Mouse (Mus musculus) ovary, adult 18-20 months (tissue): ENCODE results near the gene Slc16a1.
"Not testable (repeated sequence)": the region's sequence is repeated elsewhere in the genome, so short reads cannot be mapped to it uniquely, and the experiment has no call there.

Experiments
- DNase-seq: peaks from one replicate; pipeline ENCODE4 v3.0.0; 2022; ENCODE audit warnings: low spot score, mixed read lengths

Gene Slc16a1

DNA sequence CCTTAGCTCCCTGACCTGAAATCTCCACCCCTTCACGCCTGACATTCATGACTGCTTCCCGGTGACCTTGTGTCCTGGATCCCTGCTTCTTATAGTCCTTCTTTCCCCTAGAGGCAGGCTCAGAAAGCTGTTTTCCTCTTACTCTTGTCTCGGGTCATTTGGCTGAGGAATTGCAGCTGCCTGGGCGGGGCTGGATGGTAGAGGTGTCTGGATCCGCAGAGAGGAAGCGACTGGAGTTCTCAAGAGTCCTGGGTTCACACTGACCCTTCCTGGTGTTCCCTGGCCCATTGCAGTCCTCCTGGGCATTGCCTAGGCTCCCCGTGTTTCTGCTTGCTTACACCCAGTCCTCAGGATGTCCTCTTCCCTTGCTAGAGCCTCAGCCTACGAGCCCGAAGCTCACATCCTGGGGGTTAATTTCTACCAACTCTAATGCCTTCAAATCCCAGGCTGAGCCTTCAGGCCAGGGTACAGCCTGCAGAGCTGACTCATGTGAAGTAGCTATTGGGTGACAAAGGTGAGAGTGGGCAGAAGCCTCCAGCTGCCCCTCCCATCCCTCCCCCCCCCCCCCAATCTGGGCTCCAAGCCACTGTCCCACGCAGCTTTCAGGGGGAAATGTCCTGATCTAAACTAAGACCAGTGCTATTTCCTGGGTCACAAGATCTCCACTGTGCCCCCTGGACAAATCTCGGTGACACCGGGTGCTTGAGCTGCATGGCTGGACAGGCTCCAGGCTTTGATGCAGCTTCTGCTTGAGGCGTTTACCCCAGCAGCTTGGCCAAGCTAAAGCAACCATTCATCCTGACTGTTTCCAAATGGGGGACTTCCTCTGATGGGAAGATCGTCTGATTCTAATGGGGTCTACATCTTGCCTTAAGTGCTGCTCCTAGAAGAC, 36.1 kb downstream of the Slc16a1 start:
- DNase-seq = no peak

DNA sequence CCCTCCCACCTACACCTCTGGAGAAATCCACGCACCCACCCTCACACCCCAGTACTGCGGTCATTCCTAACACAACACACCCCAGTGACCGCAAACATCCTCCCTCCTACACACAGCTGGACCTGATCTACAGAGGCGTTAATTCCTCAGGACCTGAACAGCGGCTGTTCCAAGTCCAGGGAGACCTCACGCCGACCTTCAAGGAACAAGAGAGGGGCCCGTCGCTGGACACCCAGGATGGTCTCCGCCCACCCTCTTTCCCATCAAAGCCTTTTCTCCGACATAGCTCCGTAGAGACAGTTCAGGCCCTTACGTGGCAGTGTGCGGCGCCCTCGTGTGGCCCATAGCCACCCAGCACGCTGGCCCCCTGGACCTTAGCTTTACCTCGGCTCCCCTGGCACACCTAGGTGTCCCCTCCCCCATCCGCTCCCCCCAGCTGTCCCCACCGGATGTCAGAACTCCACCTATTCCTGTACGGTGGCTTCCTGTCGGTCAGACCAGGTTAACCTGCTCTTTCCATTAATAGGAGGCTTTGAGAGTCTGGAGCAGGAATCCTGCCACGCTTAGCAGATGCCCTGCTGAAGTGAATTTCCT, 36.9 kb downstream of the Slc16a1 start:
- DNase-seq = peak; percentile 29

DNA sequence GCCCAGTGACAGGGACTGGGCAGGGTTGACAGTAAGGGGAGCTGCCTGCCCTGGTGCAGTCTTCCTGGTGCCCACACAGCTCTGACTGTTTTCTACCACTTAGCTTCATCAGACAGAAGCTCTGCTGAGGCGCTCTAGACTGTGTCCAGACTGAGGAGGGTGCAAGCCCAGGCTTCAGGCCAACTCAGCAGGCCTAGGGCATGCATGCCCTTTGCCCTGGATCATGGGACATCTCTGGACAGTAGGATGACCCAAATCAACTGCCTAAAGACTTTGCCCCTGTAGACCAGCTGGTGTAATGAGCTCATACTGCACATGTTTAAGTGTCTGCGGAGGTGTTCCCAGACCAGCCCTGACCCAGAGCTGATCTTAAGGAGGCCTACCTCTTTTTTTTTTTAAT, 39.3 kb downstream of the Slc16a1 start:
- DNase-seq = no peak

DNA sequence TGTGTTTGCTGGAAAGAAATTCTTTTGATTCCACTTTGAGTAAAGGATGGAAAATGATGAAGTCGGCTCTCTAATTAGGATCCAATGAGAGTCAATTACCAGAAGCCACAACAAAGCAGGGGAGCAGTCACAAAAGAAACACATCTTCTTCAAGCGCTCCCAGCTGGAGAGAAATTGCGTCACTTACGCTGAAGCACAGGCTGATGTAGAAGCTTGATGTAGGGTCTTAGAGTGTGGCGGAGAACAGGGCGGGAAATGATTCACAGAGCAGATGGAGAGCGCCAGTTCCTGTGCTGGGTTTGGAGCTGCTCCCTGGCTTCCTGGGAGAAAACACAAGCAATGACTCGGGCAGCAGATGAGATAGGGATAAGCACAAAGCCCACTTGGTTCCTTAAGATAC, 40.4 kb downstream of the Slc16a1 start:
- DNase-seq = no peak

DNA sequence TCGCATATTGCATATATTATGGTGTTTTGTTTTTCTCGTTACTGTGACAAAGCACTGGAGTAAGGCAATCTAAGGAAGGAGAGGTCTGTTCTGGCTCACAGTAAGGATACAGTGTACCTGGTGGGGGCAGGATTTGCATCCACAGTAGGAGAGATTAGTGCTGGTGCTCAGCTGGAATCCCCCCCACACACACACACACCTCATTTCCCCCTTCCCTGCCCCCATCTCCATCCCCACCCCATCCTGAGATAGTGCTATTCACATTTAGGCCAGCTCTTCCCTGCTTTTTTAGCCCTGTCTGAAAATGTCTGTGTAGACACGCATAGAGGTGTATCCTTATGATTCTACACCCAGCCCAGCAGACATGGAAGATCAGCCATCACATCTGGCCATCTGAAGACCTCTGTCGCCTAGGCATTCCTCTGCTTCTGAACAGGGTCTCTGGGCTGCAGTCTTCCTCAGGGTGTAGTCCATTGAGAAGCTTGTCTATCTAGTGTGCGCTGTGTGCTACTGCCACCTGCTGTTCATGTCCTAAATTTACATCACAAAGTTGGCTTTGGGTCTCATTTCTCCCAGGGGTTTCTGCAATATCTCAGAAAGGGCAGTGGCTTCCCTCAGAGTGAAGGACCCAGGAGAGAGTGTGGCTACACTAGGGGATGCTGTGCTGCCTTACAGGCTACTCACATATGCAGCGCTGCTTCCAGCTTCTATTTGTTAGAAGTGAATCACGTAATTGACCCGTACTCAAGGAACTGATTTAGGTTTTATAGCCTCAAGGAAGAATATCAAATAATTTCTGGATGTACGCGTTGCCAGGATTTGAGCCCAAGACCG, 44.4 kb downstream of the Slc16a1 start:
- DNase-seq = peak; percentile 20

DNA sequence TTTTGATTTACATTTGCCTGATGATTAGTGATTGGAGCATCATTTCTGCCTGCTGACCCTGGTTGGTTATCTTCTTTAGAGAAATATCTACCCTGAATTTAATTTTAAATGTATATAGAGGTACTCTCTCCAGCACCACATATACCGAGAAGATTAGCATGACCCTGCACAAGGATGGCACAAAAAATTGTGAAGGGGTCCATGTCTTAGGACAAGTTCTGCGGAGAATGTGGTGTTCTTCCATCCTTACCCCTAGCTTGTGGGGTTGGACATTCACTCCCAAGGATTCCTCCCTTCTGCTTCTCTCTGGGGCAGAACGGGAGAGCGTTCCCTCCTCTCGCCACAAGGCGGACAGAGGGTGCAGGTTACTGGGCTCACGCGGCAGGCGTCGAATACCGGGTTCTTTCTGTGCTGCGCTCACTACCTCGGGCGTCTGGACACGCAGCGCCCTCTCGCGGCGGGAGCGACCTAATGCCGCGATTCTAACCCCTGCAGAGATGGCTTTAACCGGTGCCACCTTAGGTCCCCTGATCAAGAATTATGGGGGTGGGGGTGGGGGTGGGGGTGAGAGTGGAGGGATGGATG, 62.4 kb downstream of the Slc16a1 start:
- DNase-seq = peak; percentile 61

DNA sequence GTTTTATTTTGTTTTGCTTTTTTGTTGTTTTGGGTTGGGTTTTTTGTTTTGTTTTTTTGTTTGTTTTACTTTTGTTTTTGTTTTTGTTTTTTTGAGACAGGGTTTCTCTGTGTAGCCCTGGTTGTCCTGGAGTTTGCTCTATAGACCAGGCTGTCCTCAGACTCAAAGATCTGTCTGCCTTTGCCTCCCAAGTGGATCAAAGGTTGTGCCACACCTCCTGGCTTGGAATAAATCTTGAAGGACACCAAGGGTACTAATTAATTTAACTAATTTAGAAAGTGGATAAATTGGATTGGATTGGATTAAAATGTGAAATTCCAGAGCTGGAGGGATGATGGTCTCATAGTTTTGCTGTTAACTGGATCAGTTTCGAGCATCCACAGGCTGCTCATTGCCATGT, 63.3 kb downstream of the Slc16a1 start:
- DNase-seq = no peak

DNA sequence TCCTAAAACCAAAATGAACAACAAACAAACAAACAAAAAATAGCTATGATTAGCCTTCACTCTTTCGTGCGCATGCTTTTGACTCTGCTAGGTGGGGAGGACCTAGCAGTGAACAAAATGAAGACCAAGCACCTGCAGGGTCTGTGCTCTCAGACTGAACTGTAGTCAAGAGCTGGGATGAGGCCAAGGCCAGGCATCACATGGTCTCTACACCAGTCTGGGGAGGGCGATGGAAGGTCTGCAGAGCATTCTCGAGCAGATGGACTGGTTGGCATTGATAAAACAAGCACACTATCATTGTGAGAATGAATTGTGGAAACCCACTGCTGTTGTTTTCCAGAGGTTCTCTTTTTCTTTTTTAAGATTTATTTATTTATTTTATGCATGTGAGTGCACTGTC, 65.5 kb downstream of the Slc16a1 start:
- no peak for DNase-seq

DNA sequence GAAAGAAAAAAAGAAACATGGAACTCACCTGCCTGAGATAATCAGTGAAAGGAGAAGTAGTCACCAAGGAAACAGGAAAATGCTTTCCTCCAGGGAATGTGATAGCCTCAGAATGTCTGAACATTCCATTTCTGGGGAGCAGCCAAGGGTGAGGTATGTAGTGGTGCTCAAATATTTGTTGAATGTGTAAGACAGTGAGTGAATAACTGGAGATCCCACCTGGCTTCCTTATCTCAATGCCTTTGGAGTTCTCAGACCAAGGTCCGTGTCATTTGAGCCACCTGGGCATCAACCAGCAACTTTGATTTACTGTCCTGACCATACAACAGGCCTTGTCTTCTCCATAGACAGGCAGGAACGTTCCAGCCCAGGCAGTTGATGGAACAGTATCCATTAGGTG, 68.0 kb downstream of the Slc16a1 start:
- no peak for DNase-seq

DNA sequence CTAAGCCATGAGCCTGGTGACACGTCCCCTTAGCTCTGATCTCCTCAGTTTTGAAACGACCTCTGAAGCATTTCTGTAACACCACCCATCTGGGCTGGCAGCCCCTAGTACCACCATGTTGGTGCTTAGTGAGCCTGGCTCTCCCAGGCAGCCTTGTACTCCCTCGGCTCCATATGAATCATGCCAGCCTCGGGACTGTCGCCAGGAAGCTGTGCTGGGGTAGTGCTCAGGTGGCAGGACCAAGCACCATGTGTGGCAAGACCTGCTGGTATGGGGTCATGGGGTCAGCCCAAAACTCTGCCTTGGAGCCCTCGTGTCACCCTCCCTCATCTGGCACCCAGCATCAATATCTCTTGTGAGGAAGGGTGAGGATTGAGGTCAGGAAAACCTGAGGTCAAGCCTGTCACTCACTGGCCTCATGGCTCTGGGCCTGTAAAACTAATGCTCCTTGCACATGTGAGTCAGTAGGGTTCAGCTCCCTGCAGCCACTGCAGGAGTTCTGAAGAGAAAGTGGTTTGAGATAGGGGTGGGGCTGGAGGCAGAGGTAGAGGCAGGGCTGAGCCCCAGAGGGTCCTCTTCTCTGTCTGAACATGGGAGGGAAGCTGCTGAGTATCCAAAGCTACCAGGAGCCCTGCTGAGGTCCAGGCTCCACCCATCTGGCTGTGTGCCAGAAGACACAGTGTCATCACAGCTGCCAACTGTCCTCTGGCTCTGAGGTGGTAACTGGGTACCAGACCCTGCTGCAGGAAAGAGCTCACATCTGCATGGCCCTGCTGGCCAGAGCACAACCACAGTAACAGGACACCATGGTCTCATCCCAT, 68.7 kb downstream of the Slc16a1 start:
- DNase-seq = not testable (repeated sequence)

DNA sequence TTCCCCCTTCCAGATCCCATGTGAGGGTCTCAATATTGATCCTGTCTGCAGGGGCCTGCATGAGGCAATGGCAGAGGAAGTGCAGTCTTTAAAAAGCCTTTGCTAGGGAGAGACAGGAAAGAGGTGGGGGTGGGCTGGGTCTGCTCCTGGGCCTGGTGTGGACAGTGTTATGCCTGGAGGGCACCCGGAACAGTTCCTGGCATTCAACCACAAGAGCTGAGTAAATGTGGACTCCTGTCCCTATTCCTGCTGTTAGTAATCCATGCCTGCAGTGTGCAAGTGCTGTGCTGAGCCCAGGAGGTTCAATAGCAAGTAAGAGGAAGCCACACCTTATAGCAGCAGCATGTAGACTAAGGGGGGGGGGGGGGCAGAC, 69.3 kb downstream of the Slc16a1 start:
- not testable (repeated sequence) for DNase-seq
